Mouse (Mus musculus) cortical plate, adult 2 months (tissue): ENCODE measurements around the gene Wdr26.

Experiments used
- CTCF ChIP-seq: fragments of 200-500 bp; IDR thresholded peaks from 2 replicates; pipeline ENCODE4 v1.5.1; 2011; ENCODE audit warnings: mild to moderate bottlenecking, control low read depth, low read length; ENCODE audit not compliant: insufficient read depth; ENCODE audit errors: extremely low read depth
- POLR2A ChIP-seq: fragments of 200-500 bp; IDR thresholded peaks from 2 replicates; pipeline ENCODE4 v1.6.1; 2011; ENCODE audit warnings: mild to moderate bottlenecking, low read length, control low read depth; ENCODE audit not compliant: insufficient read depth; ENCODE audit errors: extremely low read depth

- no peak for TF ChIP-seq POLR2A
- TF ChIP-seq CTCF: no peak
Observed at GRCm38 (mm10) chr1:181225281-181225680, 13.5 kb upstream of the Wdr26 start.
